ENCODE assay signal across 6 mouse cellular contexts in genomic region chr5:26751196-26751595, GRCm38 (mm10).
DNase-seq lines count a peak whose midpoint lies in the region; TF ChIP-seq lines count a peak whose summit lies in the region.
"Not testable (repeated sequence)": the region's sequence is repeated elsewhere in the genome, so short reads cannot be mapped to it uniquely, and the experiment has no call there.

No protein-coding gene starts in this region.

- TF ChIP-seq POLR2A in ES-Bruce4 (IDR thresholded peaks at IDR 0.05; ENCODE audit: insufficient read depth, low read length): not testable (repeated sequence)

- H3K4me1 ChIP-seq in E14TG2a.4 (replicated peaks; ENCODE audit: low read depth, low read length): peaks cover 40% of the 10 kb centered on the region
- H3K4me1 ChIP-seq in ES-Bruce4 (ENCODE audit: control insufficient read depth, insufficient read depth, low read length): not testable (repeated sequence)
- peaks cover 9 to 11% of the 10 kb centered on the region in 2 experiments for H3K4me1 ChIP-seq in ES-E14 (ENCODE audit: control insufficient read depth in 2 of 2, insufficient read depth in 2 of 2, low read length in 2 of 2, poor library complexity in 1 of 2)

- H3K27ac ChIP-seq in ES-Bruce4 (ENCODE audit: insufficient read depth, low read length): peak overlapping the region; percentile 98
- H3K27ac ChIP-seq in ES-E14 (ENCODE audit: insufficient read depth, low read depth, low read length, poor library complexity, severe bottlenecking): peak overlapping the region; percentile 98

- H3K36me3 ChIP-seq in E14TG2a.4 (ENCODE audit: insufficient read depth, low read length); ES-Bruce4 (ENCODE audit: control insufficient read depth, insufficient read depth, low read length, poor library complexity, severe bottlenecking); ES-E14 (ENCODE audit: control insufficient read depth, insufficient read depth, low read length, poor library complexity, severe bottlenecking): not testable (repeated sequence)

- DNase-seq in ES-CJ7 (ENCODE audit: low read depth, low spot score) (peak; percentile 56), ES-E14 (ENCODE audit: low read depth, low spot score) (peak; percentile 20), R1 (ENCODE audit: low read depth, low spot score) (peak; percentile 85), ZHBTc4 (ENCODE audit: low read depth, low spot score) (peak; percentile 70)

- in situ Hi-C loops in ES-E14 (cut with MboI; ENCODE audit: low sequenced_read_pairs in 2 of 2, unreplicated experiment in 2 of 2): not testable (repeated sequence)

- not testable (repeated sequence) for TF ChIP-seq CTCF in E14TG2a.4 (conservative IDR thresholded peaks at IDR 0.05; ENCODE audit: low read length); ES-Bruce4 (IDR thresholded peaks at IDR 0.05; ENCODE audit: low read depth, low read length)

- peaks cover 28% of the 10 kb centered on the region for H3K9me3 ChIP-seq in E14TG2a.4 (ENCODE audit: low read length)
- H3K9me3 ChIP-seq in ES-Bruce4 (replicated peaks; ENCODE audit: control insufficient read depth, insufficient read depth, low read length, poor library complexity, severe bottlenecking): peaks cover 24% of the 10 kb centered on the region
- not testable (repeated sequence) for H3K9me3 ChIP-seq in ES-E14 (ENCODE audit: control insufficient read depth, insufficient read depth, low read depth, low read length)

- TF ChIP-seq EP300 in ES-Bruce4 (IDR thresholded peaks at IDR 0.05; ENCODE audit: insufficient read depth, low read depth, low read length): not testable (repeated sequence)

- H3K9ac ChIP-seq in ES-Bruce4 (ENCODE audit: low read depth, poor library complexity, severe bottlenecking); ES-E14 (ENCODE audit: insufficient read depth, low read depth, low read length, poor library complexity, severe bottlenecking): not testable (repeated sequence)

- peak overlapping the region; percentile 23; the same call in 1 of the 2 replicates for H3K4me3 ChIP-seq in E14TG2a.4 (replicated peaks; ENCODE audit: low read length)
- H3K4me3 ChIP-seq in ES-Bruce4 (ENCODE audit: low read depth, low read length); ES-E14 (ENCODE audit: insufficient read depth in 1 of 2, low read depth in 1 of 2, low read length in 2 of 2, poor library complexity in 1 of 2, severe bottlenecking in 1 of 2): not testable (repeated sequence)

- not testable (repeated sequence) for H3K27me3 ChIP-seq in E14TG2a.4 (ENCODE audit: insufficient read depth, low read length); ES-Bruce4 (ENCODE audit: control insufficient read depth, insufficient read depth, low read length, poor library complexity, severe bottlenecking)

Comparison
In these comparisons a context has a peak if more than half of its experiments do, and no peak if none do; other contexts are left out.
1. DNase-seq: peak in every context shown above with its lines; median percentile 85 in R1; 70 in ZHBTc4; 56 in ES-CJ7; 20 in ES-E14.